Mouse (Mus musculus) MEL (cell line): ENCODE results near the gene Rpl14. TPM values are rescaled to one million over a fixed set of nuclear protein-coding genes. Genes with fewer than 3 reads are reported as not detected.

Source experiments
- DNase-seq: peaks from one replicate; pipeline ENCODE4 v3.0.0; 2011; ENCODE audit warnings: low read depth, low spot score
- H3K27ac ChIP-seq: 2 replicates; pipeline ENCODE4 v1.5.1; 2012; ENCODE audit warnings: low read depth, mild to moderate bottlenecking, control low read depth, low read length, moderate library complexity; ENCODE audit not compliant: control insufficient read depth
- H3K27me3 ChIP-seq, 2 experiments: fragments of 150-350 bp in 1 of 2; sonication (generic) in 1 of 2; 2 replicates each; pipeline ENCODE4 v1.6.1; 2012; ENCODE audit warnings: low read length in 2 of 2, mild to moderate bottlenecking in 2 of 2, improper control_type of control experiment in 1 of 2, moderate library complexity in 1 of 2; ENCODE audit not compliant: insufficient read depth in 2 of 2, control insufficient read depth in 1 of 2
- H3K36me3 ChIP-seq, 2 experiments: 2 replicates each; pipeline ENCODE4 v1.6.1; 2012 to 2014; ENCODE audit warnings: low read length in 2 of 2, improper control_type of control experiment in 1 of 2, inconsistent platforms in 1 of 2, mild to moderate bottlenecking in 1 of 2; ENCODE audit not compliant: insufficient read depth in 2 of 2, control insufficient read depth in 1 of 2
- H3K4me1 ChIP-seq, 2 experiments: fragments of 150-350 bp in 1 of 2; sonication (generic) in 1 of 2; 2 replicates each; pipeline ENCODE4 v1.6.1; 2012; ENCODE audit warnings: low read length in 2 of 2, improper control_type of control experiment in 1 of 2, mild to moderate bottlenecking in 1 of 2; ENCODE audit not compliant: insufficient read depth in 2 of 2, control insufficient read depth in 1 of 2
- H3K4me3 ChIP-seq, 2 experiments: fragments of 150-350 bp in 1 of 2; sonication (generic) in 1 of 2; 2 replicates each; pipeline ENCODE4 v1.5.1; 2012; ENCODE audit warnings: low read depth in 2 of 2, low read length in 2 of 2, mild to moderate bottlenecking in 2 of 2, moderate library complexity in 2 of 2, control low read depth in 1 of 2, improper control_type of control experiment in 1 of 2; ENCODE audit not compliant: control insufficient read depth in 1 of 2, insufficient read depth in 1 of 2
- H3K79me2 ChIP-seq: 2 replicates; pipeline ENCODE4 v1.6.1; 2012; ENCODE audit warnings: mild to moderate bottlenecking, low read length, moderate library complexity; ENCODE audit not compliant: control insufficient read depth, poor library complexity, insufficient read depth
- H3K9ac ChIP-seq: 2 replicates; pipeline ENCODE4 v1.6.1; 2012; ENCODE audit warnings: low read depth, mild to moderate bottlenecking, control low read depth, low read length, moderate library complexity; ENCODE audit not compliant: control insufficient read depth, poor library complexity, severe bottlenecking
- H3K9me3 ChIP-seq: fragments of 150-350 bp; sonication (generic); replicated peaks from 2 replicates; pipeline ENCODE4 v1.6.1; 2012; ENCODE audit warnings: mild to moderate bottlenecking, low read length, improper control_type of control experiment, moderate library complexity; ENCODE audit not compliant: insufficient read depth
- BHLHE40 ChIP-seq: IDR thresholded peaks from 2 replicates; pipeline ENCODE4 v1.6.1; 2012; ENCODE audit warnings: low read depth, mild to moderate bottlenecking, inconsistent platforms, low read length, improper control_type of control experiment, borderline replicate concordance
- CHD1 ChIP-seq: IDR thresholded peaks from 2 replicates; pipeline ENCODE4 v1.6.1; 2012; ENCODE audit warnings: low read depth, mild to moderate bottlenecking, inconsistent platforms, low read length, improper control_type of control experiment
- CHD2 ChIP-seq: IDR thresholded peaks from 2 replicates; pipeline ENCODE4 v1.6.1; 2011; ENCODE audit warnings: low read length, improper control_type of control experiment
- CTCF ChIP-seq, 3 experiments: IDR thresholded peaks in 2 of 3; conservative IDR thresholded peaks in 1 of 3; 2 replicates each; pipeline ENCODE4 v1.5.1; 2011 to 2012; ENCODE audit warnings: low read length in 3 of 3, low read depth in 2 of 3, mild to moderate bottlenecking in 2 of 3, improper control_type of control experiment in 1 of 3, inconsistent platforms in 1 of 3, mixed read lengths in 1 of 3, moderate library complexity in 1 of 3; ENCODE audit not compliant: control insufficient read depth in 1 of 3, insufficient read depth in 1 of 3, poor library complexity in 1 of 3, severe bottlenecking in 1 of 3
- ELF1 ChIP-seq: IDR thresholded peaks from 2 replicates; pipeline ENCODE4 v1.6.1; 2014; ENCODE audit warnings: low read depth, mild to moderate bottlenecking, inconsistent platforms, low read length, improper control_type of control experiment, moderate library complexity
- EP300 ChIP-seq, 2 experiments: IDR thresholded peaks; 2 replicates each; pipeline ENCODE4 v1.6.1; 2011; ENCODE audit warnings: improper control_type of control experiment in 2 of 2, low read length in 2 of 2, low read depth in 1 of 2, mild to moderate bottlenecking in 1 of 2
- ETS1 ChIP-seq: IDR thresholded peaks from 2 replicates; pipeline ENCODE4 v1.6.1; 2012; ENCODE audit warnings: low read depth, mild to moderate bottlenecking, inconsistent platforms, low read length, improper control_type of control experiment, moderate library complexity
- GABPA ChIP-seq: IDR thresholded peaks from 2 replicates; pipeline ENCODE4 v1.6.1; 2012; ENCODE audit warnings: low read depth, mild to moderate bottlenecking, inconsistent platforms, low read length, improper control_type of control experiment, moderate library complexity
- GATA1 ChIP-seq: IDR thresholded peaks from 2 replicates; pipeline ENCODE4 v1.6.1; 2011; ENCODE audit warnings: low read depth, low read length, improper control_type of control experiment
- HCFC1 ChIP-seq: IDR thresholded peaks from 2 replicates; pipeline ENCODE4 v1.6.1; 2012; ENCODE audit warnings: low read depth, mild to moderate bottlenecking, inconsistent platforms, low read length, improper control_type of control experiment, moderate library complexity
- KAT2A ChIP-seq: conservative IDR thresholded peaks from 2 replicates; pipeline ENCODE4 v1.6.1; 2012; ENCODE audit warnings: low read depth, low read length, improper control_type of control experiment, inconsistent platforms
- MAFK ChIP-seq: IDR thresholded peaks from 2 replicates; pipeline ENCODE4 v1.6.1; 2011; ENCODE audit warnings: low read depth, mild to moderate bottlenecking, low read length, improper control_type of control experiment, borderline replicate concordance
- MAX ChIP-seq: IDR thresholded peaks from 2 replicates; pipeline ENCODE4 v1.6.1; 2011; ENCODE audit warnings: low read length, improper control_type of control experiment
- MEF2A ChIP-seq: IDR thresholded peaks from 2 replicates; pipeline ENCODE4 v1.6.1; 2014; ENCODE audit warnings: low read depth, mild to moderate bottlenecking, inconsistent platforms, low read length, improper control_type of control experiment; ENCODE audit not compliant: poor library complexity, insufficient replicate concordance, severe bottlenecking; ENCODE audit errors: extremely low read depth
- MXI1 ChIP-seq: IDR thresholded peaks from 2 replicates; pipeline ENCODE4 v1.6.1; 2011; ENCODE audit warnings: mild to moderate bottlenecking, low read depth, low read length, improper control_type of control experiment
- MYB ChIP-seq: IDR thresholded peaks from 2 replicates; pipeline ENCODE4 v1.6.1; 2011; ENCODE audit warnings: mild to moderate bottlenecking, low read depth, low read length, improper control_type of control experiment
- MYC ChIP-seq: IDR thresholded peaks from 2 replicates; pipeline ENCODE4 v1.6.1; 2011; ENCODE audit warnings: low read depth, mild to moderate bottlenecking, low read length, improper control_type of control experiment, moderate library complexity
- NELFE ChIP-seq: IDR thresholded peaks from 2 replicates; pipeline ENCODE4 v1.6.1; 2011; ENCODE audit warnings: low read depth, low read length, improper control_type of control experiment
- POLR2A ChIP-seq, 2 experiments: IDR thresholded peaks; 2 replicates each; pipeline ENCODE4 v1.6.1; 2011 to 2012; ENCODE audit warnings: low read length in 2 of 2, mild to moderate bottlenecking in 2 of 2, control low read depth in 1 of 2, improper control_type of control experiment in 1 of 2, low read depth in 1 of 2, moderate library complexity in 1 of 2; ENCODE audit not compliant: control insufficient read depth in 1 of 2, insufficient read depth in 1 of 2, poor library complexity in 1 of 2
- POLR2AphosphoS2 ChIP-seq: IDR thresholded peaks from 2 replicates; pipeline ENCODE4 v1.6.1; 2011; ENCODE audit warnings: low read length, improper control_type of control experiment
- RCOR1 ChIP-seq: IDR thresholded peaks from 2 replicates; pipeline ENCODE4 v1.6.1; 2012; ENCODE audit warnings: low read depth, mild to moderate bottlenecking, inconsistent platforms, low read length, improper control_type of control experiment
- SIN3A ChIP-seq: IDR thresholded peaks from 2 replicates; pipeline ENCODE4 v1.6.1; 2012; ENCODE audit warnings: low read length, improper control_type of control experiment, inconsistent platforms
- TAL1 ChIP-seq: IDR thresholded peaks from 2 replicates; pipeline ENCODE4 v1.6.1; 2012; ENCODE audit warnings: mild to moderate bottlenecking, inconsistent platforms, low read length, moderate library complexity, mixed read lengths
- TBP ChIP-seq: IDR thresholded peaks from 2 replicates; pipeline ENCODE4 v1.8.0; 2011; ENCODE audit warnings: low read depth, low read length, improper control_type of control experiment
- TCF12 ChIP-seq: IDR thresholded peaks from 2 replicates; pipeline ENCODE4 v1.6.1; 2014; ENCODE audit warnings: low read depth, mild to moderate bottlenecking, inconsistent platforms, low read length, improper control_type of control experiment, moderate library complexity
- ZC3H11A ChIP-seq: IDR thresholded peaks from 2 replicates; pipeline ENCODE4 v1.6.1; 2012; ENCODE audit warnings: low read depth, mild to moderate bottlenecking, inconsistent platforms, low read length, improper control_type of control experiment
- ZMIZ1 ChIP-seq: IDR thresholded peaks from 2 replicates; pipeline ENCODE4 v1.6.1; 2012; ENCODE audit warnings: low read depth, mild to moderate bottlenecking, inconsistent platforms, low read length, improper control_type of control experiment, moderate library complexity
- polyA plus RNA-seq, 2 experiments: library from polyadenylated mRNA; stranded (reverse) in 1 of 2; unstranded in 1 of 2; fragments of >175 nt in 1 of 2; fragments of >200 nt in 1 of 2; gene quantifications; 2 replicates each; pipeline versions ENCODE4 v1.2.1 to v1.2.4; 2012; ENCODE audit warnings: low replicate concordance in 2 of 2, low read depth in 1 of 2; ENCODE audit not compliant: insufficient read length in 2 of 2, insufficient read depth in 1 of 2, missing spikeins in 1 of 2
- total RNA-seq: library from RNA; depleted of rRNA; stranded (reverse); fragments of 300-350 nt; gene quantifications from 2 replicates; pipeline ENCODE4 v1.2.3, GENCODE M21; 2012

Rpl14 gene
- total and polyA plus RNA-seq, 3 experiments = 502 to 1,607 TPM; not detected in 1

DNA sequence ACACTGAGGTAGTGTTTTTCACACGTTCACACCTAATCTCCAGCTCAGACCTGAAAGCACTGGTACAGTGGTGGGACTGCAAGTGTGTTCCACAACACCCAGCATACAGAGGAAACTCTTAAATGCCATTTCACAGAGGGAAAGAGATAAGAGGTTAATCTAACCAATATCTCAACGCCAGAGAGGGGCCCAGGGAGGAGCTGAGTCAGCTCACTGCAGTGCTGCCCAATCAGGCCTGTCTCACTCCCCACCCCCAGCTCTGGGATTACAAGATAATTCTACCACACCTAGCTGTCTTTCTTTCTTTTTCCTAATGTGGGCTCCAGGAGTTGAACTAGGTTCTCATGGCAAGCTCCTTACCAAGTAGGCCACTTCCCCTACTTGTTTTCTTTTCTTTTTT lies 2.3 kb upstream of the Rpl14 start:
- Histone ChIP-seq H3K9me3 (no peaks in the 10 kb centered on the region), H3K27me3 (no peaks in the 10 kb centered on the region), H3K36me3 (peaks cover 3 to 17% of the 10 kb centered on the region in 2 experiments), H3K4me1 (peaks cover 3 to 23% of the 10 kb centered on the region in 2 experiments; a peak in 3 of 4 replicates), H3K27ac (peak overlapping the region; percentile 24; the same call in 1 of the 2 replicates), H3K9ac (no peak overlapping the region), H3K79me2 (peaks cover 23% of the 10 kb centered on the region), H3K4me3 (no peak overlapping the region)
- no peak for TF ChIP-seq ZC3H11A
- no peak for TF ChIP-seq HCFC1
- TF ChIP-seq POLR2AphosphoS2 = no peak
- TF ChIP-seq EP300 (IDR thresholded peaks at IDR 0.05; ENCODE audit: low read depth in 1 of 2, low read length in 2 of 2) = peak; percentile 75 to 89
- peak; percentile 81 for TF ChIP-seq TAL1
- peak; percentile 64 for TF ChIP-seq ETS1
- TF ChIP-seq RCOR1 = peak; percentile 99
- TF ChIP-seq SIN3A = no peak
- TF ChIP-seq BHLHE40 = no peak
- no peak for TF ChIP-seq NELFE
- no peak for TF ChIP-seq TBP
- no peak for TF ChIP-seq KAT2A
- TF ChIP-seq MYB = no peak
- TF ChIP-seq MXI1 = no peak
- TF ChIP-seq GATA1 = peak; percentile 92
- TF ChIP-seq MYC = no peak
- no peak for TF ChIP-seq CHD1
- TF ChIP-seq MAFK = peak; percentile 53; the same call in 1 of the 2 replicates
- no peak for TF ChIP-seq ELF1
- TF ChIP-seq MEF2A = no peak
- peak; percentile 91 for TF ChIP-seq TCF12
- no peak for TF ChIP-seq GABPA
- no peak for TF ChIP-seq MAX
- TF ChIP-seq POLR2A (IDR thresholded peaks at IDR 0.05; ENCODE audit: control insufficient read depth in 1 of 2, insufficient read depth in 1 of 2, low read depth in 1 of 2, low read length in 2 of 2, poor library complexity in 1 of 2) = no peak
- no peak for TF ChIP-seq ZMIZ1
- no peak for TF ChIP-seq CTCF (IDR thresholded peaks at IDR 0.05 in 2 of 3, conservative IDR thresholded peaks at IDR 0.05 in 1 of 3; ENCODE audit: control insufficient read depth in 1 of 3, insufficient read depth in 1 of 3, low read depth in 2 of 3, low read length in 3 of 3, poor library complexity in 1 of 3, severe bottlenecking in 1 of 3)
- no peak for TF ChIP-seq CHD2
- peak; percentile 84 for DNase-seq
